15 mouse cellular contexts compared by ENCODE assay signal in the genomic region with DNA sequence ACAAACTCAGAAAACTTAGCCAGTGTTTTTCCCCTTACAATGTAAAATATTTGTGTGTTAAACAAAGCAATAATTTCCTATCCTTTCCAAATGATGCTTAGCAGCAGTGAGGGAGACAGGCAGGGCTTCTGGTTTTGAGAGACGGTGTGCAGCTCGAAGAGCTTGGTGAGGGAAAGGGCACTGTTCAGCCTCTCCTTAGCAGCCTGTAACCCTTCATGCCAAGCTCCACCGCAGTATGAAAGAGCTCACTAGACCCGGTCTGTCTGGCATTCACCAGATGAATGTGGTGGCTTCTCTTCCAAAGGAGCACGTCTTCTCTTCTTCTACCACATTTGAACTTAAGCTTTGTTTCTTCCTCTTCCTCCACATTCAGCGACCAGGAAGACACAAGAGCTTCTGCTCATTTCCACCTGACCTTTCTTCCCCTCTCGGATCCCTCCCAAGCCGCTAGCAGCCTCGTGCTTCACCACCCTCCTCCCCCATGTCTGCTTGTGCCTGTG.
DNase-seq lines count a peak whose midpoint lies in the region; ATAC-seq lines count a peak whose summit lies in the region.
"Had no signal": no experiment of that assay in that cellular context is flagged by ENCODE, and none has a peak within 500 bp of the region (broad histone marks: within the 10 kb centered on the region; RNA-seq: fewer than 3 reads in every experiment).

No protein-coding gene starts in this region.

- 0 out of 2 replicates have a peak overlapping the region, but pooled peaks have one; percentile 52 for H3K27ac ChIP-seq in hindbrain, embryonic 12.5 days
- no peak overlapping the region for H3K27ac ChIP-seq in hindbrain, embryonic 10.5 days
- H3K27ac ChIP-seq in neural tube, embryonic 13.5 days (replicated peaks): peak overlapping the region; percentile 81
- H3K27ac ChIP-seq: forebrain, embryonic 10.5 days; midbrain, embryonic 10.5 days had no signal

- DNase-seq in CD4-positive, CD25-positive, alpha-beta regulatory T cell, adult 2 months (ENCODE audit: low read depth, low spot score): peak; percentile 12
- DNase-seq in hindbrain, embryonic 10.5 days (ENCODE audit: low spot score): no peak
- no peak for DNase-seq in neural tube, embryonic 10.5 days (ENCODE audit: extremely low spot score, low spot score)
- DNase-seq in adrenal gland, postnatal 36 days: no peak
- DNase-seq in adrenal gland, postnatal 14 days: no peak
- DNase-seq: adrenal gland, adult 2 months; embryo, embryonic 11 days; spleen, adult 18-20 months; thymus, postnatal 4 days had no signal

- H3K9ac ChIP-seq in hindbrain, embryonic 12.5 days: no peak overlapping the region
- H3K9ac ChIP-seq in neural tube, embryonic 13.5 days: no peak overlapping the region

- H3K36me3 ChIP-seq in hindbrain, embryonic 12.5 days: no peaks in the 10 kb centered on the region; the same call in 1 of the 2 replicates
- peaks cover 36% of the 10 kb centered on the region for H3K36me3 ChIP-seq in hindbrain, embryonic 10.5 days
- no peaks in the 10 kb centered on the region for H3K36me3 ChIP-seq in neural tube, embryonic 13.5 days

- H3K4me3 ChIP-seq in hindbrain, embryonic 12.5 days: no peak overlapping the region
- no peak overlapping the region for H3K4me3 ChIP-seq in hindbrain, embryonic 10.5 days
- H3K4me3 ChIP-seq in neural tube, embryonic 13.5 days: no peak overlapping the region
- H3K4me3 ChIP-seq: forebrain, embryonic 10.5 days; limb, embryonic 10.5 days; midbrain, embryonic 10.5 days had no signal

- WGBS in hindbrain, embryonic 12.5 days: 85% methylated on average over 9 of the region's 9 CpGs
- WGBS in hindbrain, embryonic 10.5 days: 85% methylated on average over 9 of the region's 9 CpGs
- WGBS in neural tube, embryonic 13.5 days: 87% methylated on average over 9 of the region's 9 CpGs

- no peaks in the 10 kb centered on the region for H3K27me3 ChIP-seq in hindbrain, embryonic 12.5 days
- H3K27me3 ChIP-seq in hindbrain, embryonic 10.5 days (ENCODE audit: insufficient read depth, poor library complexity, severe bottlenecking): no peaks in the 10 kb centered on the region
- no peaks in the 10 kb centered on the region for H3K27me3 ChIP-seq in neural tube, embryonic 13.5 days

- ATAC-seq in CD4-positive, CD25-positive, alpha-beta regulatory T cell, adult 4 months: no peak
- no peak for ATAC-seq in hindbrain, embryonic 12.5 days (ENCODE audit: low FRiP score)
- ATAC-seq in neural tube, embryonic 13.5 days (ENCODE audit: low read depth): no peak

- no peak overlapping the region for H3K4me2 ChIP-seq in hindbrain, embryonic 12.5 days (replicated peaks)
- H3K4me2 ChIP-seq in neural tube, embryonic 13.5 days: no peak overlapping the region

- no peaks in the 10 kb centered on the region for H3K9me3 ChIP-seq in hindbrain, embryonic 12.5 days (replicated peaks)
- H3K9me3 ChIP-seq in hindbrain, embryonic 10.5 days: no peaks in the 10 kb centered on the region
- H3K9me3 ChIP-seq in neural tube, embryonic 13.5 days: no peaks in the 10 kb centered on the region
- H3K9me3 ChIP-seq: forebrain, embryonic 10.5 days; limb, embryonic 10.5 days; midbrain, embryonic 10.5 days had no signal

- H3K4me1 ChIP-seq in hindbrain, embryonic 12.5 days: peaks cover 27% of the 10 kb centered on the region
- H3K4me1 ChIP-seq in hindbrain, embryonic 10.5 days (replicated peaks): peaks cover 18% of the 10 kb centered on the region; the same call in 1 of the 2 replicates
- H3K4me1 ChIP-seq in neural tube, embryonic 13.5 days (replicated peaks): peaks cover 66% of the 10 kb centered on the region
